Mouse (Mus musculus): ENCODE measurements around the gene Cd28. TPM values are rescaled to one million over a fixed set of nuclear protein-coding genes. Genes with fewer than 3 reads are reported as not detected.

Cd28 gene
- total RNA-seq, 1 experiment from 2014 or later, result 18.0 TPM

DNA sequence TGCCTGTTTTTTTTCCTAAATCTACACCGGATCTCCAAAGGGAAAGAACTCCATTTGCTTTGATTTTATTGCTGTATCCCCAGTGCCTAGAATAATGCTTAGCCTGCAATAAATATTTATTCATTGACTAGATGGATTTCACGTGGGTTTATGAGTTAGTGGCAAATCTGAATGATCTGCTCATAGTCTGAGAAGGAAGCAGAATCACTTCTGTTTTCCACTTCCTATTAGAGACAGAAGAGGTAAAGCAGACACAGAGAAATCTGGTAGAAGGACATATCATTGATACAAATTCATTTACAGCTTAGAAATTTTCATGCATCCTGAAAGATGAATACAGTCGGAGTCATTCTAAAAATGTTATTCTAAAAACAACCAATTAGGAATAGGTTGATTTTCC lies 56.6 kb downstream of the Cd28 start:
- no peak for ATAC-seq (replicated peaks in 1 of 2; ENCODE audit: insufficient read depth in 1 of 2, low FRiP score in 2 of 2, low TSS enrichment in 1 of 2, low read depth in 1 of 2, poor library complexity in 2 of 2, severe bottlenecking in 2 of 2)

DNA sequence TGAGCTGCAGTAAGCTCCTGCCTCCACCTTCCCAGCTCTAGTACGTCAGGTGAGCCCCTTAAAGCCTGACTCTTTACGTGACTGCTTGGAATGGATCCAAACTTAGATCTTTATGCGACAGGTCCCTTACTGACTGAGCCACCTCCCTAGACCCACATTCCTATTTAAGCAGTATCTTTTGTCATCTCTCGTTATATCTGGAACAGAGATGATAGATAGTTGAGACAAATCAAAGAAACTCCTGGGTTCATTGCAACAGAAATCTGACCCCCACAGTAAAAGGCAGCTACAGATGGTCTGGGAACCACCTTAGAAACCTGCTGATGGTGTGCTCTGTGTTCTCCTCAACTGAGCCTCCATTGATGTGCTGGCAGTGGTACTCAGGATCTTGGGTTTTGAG lies 59.6 kb downstream of the Cd28 start:
- ATAC-seq (replicated peaks in 1 of 2; ENCODE audit: insufficient read depth in 1 of 2, low FRiP score in 2 of 2, low TSS enrichment in 1 of 2, low read depth in 1 of 2, poor library complexity in 2 of 2, severe bottlenecking in 2 of 2), result no peak

- ATAC-seq (replicated peaks in 1 of 2; ENCODE audit: insufficient read depth in 1 of 2, low FRiP score in 2 of 2, low TSS enrichment in 1 of 2, low read depth in 1 of 2, poor library complexity in 2 of 2, severe bottlenecking in 2 of 2), result no peak
These were observed 60.3 kb downstream of the Cd28 start for GRCm38 (mm10) chr1:60776906-60777305.

DNA sequence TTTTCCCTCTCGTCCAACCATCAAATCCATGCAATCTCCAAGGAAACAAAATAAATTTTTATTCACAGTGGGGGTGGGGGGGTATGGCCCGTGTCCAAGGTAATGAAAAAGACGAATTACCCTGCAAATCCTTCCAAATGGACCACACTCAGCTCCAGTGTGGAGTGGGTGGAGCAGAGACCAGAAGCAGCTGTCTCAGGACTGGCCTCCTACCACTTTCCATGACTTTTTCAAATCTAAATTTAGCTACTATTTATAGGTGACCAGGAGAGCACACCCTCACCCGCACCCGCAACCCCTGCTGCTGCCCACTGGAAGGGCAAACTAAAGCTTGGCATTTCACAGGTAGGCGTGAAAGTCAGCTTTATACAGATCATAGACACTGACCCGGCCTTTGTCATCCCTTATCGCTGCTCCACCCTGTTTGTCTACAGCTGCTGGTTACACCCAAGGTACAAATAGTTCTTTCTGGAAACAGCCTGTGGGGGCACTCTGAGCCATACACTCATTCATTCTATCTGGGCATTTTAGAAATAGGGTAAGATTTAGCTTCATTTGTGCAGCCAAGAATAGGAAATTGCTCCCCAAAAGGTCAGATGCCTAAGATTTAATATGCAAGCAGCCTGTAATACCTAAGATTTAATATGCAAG lies 62.0 kb downstream of the Cd28 start:
- ATAC-seq (replicated peaks in 1 of 2; ENCODE audit: insufficient read depth in 1 of 2, low FRiP score in 2 of 2, low TSS enrichment in 1 of 2, low read depth in 1 of 2, poor library complexity in 2 of 2, severe bottlenecking in 2 of 2), result no peak

- no peak; a peak in 1 of 4 replicates for ATAC-seq (replicated peaks in 1 of 2; ENCODE audit: insufficient read depth in 1 of 2, low FRiP score in 2 of 2, low TSS enrichment in 1 of 2, low read depth in 1 of 2, poor library complexity in 2 of 2, severe bottlenecking in 2 of 2)
These were observed 62.6 kb downstream of the Cd28 start for GRCm38 (mm10) chr1:60779176-60779575.

- ATAC-seq (replicated peaks in 1 of 2; ENCODE audit: insufficient read depth in 1 of 2, low FRiP score in 2 of 2, low TSS enrichment in 1 of 2, low read depth in 1 of 2, poor library complexity in 2 of 2, severe bottlenecking in 2 of 2), result no peak
These were observed 65.1 kb downstream of the Cd28 start for GRCm38 (mm10) chr1:60781666-60782065.

- no peak for ATAC-seq (replicated peaks in 1 of 2; ENCODE audit: insufficient read depth in 1 of 2, low FRiP score in 2 of 2, low TSS enrichment in 1 of 2, low read depth in 1 of 2, poor library complexity in 2 of 2, severe bottlenecking in 2 of 2)
These were observed 77.1 kb downstream of the Cd28 start for GRCm38 (mm10) chr1:60793717-60794116.

DNA sequence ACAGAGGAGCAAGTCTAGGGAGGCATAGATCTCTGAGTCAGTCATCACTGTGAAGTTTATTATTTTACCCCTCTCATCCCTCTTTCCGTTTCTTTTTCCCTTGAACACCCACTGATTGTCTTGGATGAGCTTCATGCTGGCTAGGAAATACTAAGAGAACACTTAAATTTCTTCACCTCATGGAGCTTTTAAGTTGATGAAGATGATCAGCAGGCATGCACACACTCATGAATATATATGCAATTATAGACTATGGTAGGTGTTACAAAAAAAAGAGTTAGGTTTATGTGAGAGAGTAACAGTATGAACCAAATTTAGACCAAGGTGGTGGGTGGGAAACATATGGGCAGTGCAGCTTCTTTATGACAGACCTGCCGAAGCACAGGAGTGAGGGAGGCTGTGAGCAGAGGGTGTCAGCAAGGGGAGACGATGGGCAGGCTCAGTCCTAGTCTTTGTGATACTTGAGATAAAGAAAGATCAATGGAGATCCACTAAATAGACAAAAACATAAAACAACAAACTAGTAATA lies 79.1 kb downstream of the Cd28 start:
- ATAC-seq (replicated peaks in 1 of 2; ENCODE audit: insufficient read depth in 1 of 2, low FRiP score in 2 of 2, low TSS enrichment in 1 of 2, low read depth in 1 of 2, poor library complexity in 2 of 2, severe bottlenecking in 2 of 2), result no peak

- ATAC-seq (replicated peaks in 1 of 2; ENCODE audit: insufficient read depth in 1 of 2, low FRiP score in 2 of 2, low TSS enrichment in 1 of 2, low read depth in 1 of 2, poor library complexity in 2 of 2, severe bottlenecking in 2 of 2), result no peak
These were observed 83.3 kb downstream of the Cd28 start for GRCm38 (mm10) chr1:60799795-60800345.

GRCm38 (mm10) chr1:60801210-60801671 lies 84.6 kb downstream of the Cd28 start:
- no peak for ATAC-seq (replicated peaks in 1 of 2; ENCODE audit: insufficient read depth in 1 of 2, low FRiP score in 2 of 2, low TSS enrichment in 1 of 2, low read depth in 1 of 2, poor library complexity in 2 of 2, severe bottlenecking in 2 of 2)

- ATAC-seq (replicated peaks in 1 of 2; ENCODE audit: insufficient read depth in 1 of 2, low FRiP score in 2 of 2, low TSS enrichment in 1 of 2, low read depth in 1 of 2, poor library complexity in 2 of 2, severe bottlenecking in 2 of 2), result no peak
These were observed 86.7 kb downstream of the Cd28 start for GRCm38 (mm10) chr1:60803128-60803824.

DNA sequence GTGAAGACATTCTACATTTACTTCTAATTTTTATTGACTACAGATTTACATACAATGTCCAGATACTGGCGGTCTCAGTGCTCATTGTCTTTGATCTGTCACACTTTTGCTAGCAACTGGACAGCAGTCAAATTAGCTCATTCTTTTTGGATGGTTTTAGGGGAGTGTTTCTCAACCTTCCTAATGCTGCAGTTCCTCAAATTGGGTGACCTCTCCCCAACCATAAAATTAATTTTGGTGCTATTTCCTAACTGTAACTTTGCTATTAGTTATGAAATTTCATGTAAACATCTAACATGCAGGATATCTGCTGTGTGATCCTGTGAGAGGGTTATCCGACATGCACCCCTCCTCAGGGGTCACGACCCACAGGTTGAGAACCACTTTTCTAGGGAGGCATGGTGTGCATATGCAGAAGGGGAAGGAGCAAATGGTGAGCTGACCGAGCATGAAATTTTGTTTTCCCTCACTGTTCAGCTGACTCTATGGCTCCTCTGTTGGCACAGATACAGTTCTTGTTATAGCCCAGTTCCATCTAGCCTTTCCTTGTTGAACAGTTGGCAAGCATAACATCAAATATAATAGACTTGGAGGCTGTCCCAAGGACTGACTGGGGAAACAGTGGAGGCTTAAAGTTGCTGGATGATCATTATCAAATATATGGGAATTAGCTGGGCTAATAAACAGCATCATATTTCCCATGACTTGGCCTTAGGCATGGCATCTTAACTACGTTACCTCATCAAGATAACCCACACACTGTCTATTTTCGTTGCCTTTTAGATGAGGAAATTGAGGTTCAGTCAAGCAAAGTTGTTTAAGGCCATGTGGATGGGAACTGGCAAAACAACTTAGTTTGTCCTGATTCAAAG lies 87.5 kb downstream of the Cd28 start:
- peak in 1 of 2 experiments; percentile 39; a peak in 1 of 4 replicates for ATAC-seq (replicated peaks in 1 of 2; ENCODE audit: insufficient read depth in 1 of 2, low FRiP score in 2 of 2, low TSS enrichment in 1 of 2, low read depth in 1 of 2, poor library complexity in 2 of 2, severe bottlenecking in 2 of 2)

DNA sequence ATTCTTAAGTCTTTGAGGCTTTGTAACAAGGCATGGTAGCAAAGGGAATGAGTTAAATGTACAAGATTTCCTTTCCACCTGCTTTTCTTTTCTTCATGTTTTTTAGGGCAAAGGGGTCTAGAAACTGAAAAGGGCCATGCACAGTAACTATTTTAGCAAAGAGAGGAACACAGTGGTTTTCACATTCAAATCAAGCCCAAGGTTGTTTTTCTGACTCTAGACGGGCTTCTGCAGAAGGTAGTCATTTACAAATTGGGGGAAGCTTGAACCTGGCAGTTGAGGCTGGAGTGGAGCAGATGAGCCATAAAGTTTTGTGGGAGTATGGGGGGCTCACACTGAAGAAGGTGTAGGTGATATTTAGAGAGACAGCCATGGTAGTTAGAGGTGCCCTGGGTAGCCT lies 88.6 kb downstream of the Cd28 start:
- no peak for ATAC-seq (replicated peaks in 1 of 2; ENCODE audit: insufficient read depth in 1 of 2, low FRiP score in 2 of 2, low TSS enrichment in 1 of 2, low read depth in 1 of 2, poor library complexity in 2 of 2, severe bottlenecking in 2 of 2)

DNA sequence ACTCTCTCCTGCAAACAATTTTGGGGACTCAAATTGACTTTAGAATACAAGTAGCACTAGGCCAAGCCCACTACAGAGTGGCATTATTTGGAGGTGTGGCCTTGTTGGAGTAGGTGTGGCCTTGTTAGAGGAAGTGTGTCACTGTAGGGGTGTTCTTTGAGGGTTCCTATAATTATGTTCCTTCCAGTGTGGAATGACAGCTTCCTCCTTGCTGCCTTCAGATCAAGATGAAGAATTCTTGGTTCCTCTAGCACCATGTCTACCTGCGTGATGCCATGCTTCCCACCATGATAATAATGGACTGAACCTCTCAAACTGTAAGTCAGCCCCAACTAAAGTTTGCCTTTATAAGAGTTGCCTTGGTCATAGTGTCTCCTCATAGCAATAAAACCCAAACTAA lies 91.1 kb downstream of the Cd28 start:
- ATAC-seq (replicated peaks in 1 of 2; ENCODE audit: insufficient read depth in 1 of 2, low FRiP score in 2 of 2, low TSS enrichment in 1 of 2, low read depth in 1 of 2, poor library complexity in 2 of 2, severe bottlenecking in 2 of 2), result no peak

GRCm38 (mm10) chr1:60808466-60808865 lies 91.9 kb downstream of the Cd28 start:
- ATAC-seq (replicated peaks in 1 of 2; ENCODE audit: insufficient read depth in 1 of 2, low FRiP score in 2 of 2, low TSS enrichment in 1 of 2, low read depth in 1 of 2, poor library complexity in 2 of 2, severe bottlenecking in 2 of 2), result no peak

- ATAC-seq (replicated peaks in 1 of 2; ENCODE audit: insufficient read depth in 1 of 2, low FRiP score in 2 of 2, low TSS enrichment in 1 of 2, low read depth in 1 of 2, poor library complexity in 2 of 2, severe bottlenecking in 2 of 2), result no peak
These were observed 92.6 kb downstream of the Cd28 start for GRCm38 (mm10) chr1:60809166-60809565.

- ATAC-seq (replicated peaks in 1 of 2; ENCODE audit: insufficient read depth in 1 of 2, low FRiP score in 2 of 2, low TSS enrichment in 1 of 2, low read depth in 1 of 2, poor library complexity in 2 of 2, severe bottlenecking in 2 of 2), result no peak
These were observed 94.2 kb downstream of the Cd28 start for GRCm38 (mm10) chr1:60810821-60811220.

Measured in hematopoietic stem cell, adult 5-6 weeks (primary cell).